Mouse (Mus musculus): ENCODE measurements around the gene Ptprt.
A peak's percentile ranks its signal among the peaks of the same experiment; 100 is the strongest.

The Ptprt gene

DNA sequence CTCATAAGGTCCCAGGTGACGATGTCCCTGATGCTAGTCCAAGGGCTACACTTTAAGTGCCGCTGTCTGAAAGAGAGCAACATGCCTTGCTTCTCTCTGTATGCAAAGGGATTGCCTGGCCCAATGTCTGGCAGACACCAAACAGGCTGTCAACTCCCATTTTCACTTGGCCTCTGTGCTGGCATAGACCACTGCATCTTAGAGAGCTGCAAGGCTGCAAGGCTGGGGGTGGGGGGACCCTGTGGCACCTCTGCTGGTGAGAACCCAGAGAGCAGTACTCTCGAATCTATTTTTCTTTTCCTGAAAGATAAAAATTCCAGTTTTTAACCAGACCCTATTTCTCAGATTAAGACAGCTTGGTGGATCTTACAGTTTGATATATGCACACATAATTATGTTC, 69.6 kb downstream of the Ptprt start:
- DNase-seq (ENCODE audit: low spot score in 2 of 2) = no peak

DNA sequence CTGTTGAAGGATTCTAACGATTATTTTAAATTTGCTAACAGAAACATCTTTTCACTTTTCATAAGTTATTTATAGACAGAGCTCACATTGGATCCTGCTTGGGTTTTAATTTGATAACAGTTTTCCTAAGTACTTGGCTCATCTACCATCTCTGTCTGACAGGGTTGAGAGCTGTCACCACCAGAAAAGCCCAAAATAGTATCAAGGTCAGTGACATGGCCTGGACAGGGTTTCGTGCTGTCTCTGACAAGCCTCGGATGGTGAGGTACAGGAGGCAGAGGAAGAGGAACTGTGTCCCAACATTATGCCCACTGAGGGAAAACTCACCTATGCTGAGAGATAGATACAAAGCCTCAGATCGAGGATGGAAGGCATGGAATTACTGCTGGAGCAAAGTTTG, 79.3 kb downstream of the Ptprt start:
- no peak for DNase-seq (ENCODE audit: low spot score in 2 of 2)

DNA sequence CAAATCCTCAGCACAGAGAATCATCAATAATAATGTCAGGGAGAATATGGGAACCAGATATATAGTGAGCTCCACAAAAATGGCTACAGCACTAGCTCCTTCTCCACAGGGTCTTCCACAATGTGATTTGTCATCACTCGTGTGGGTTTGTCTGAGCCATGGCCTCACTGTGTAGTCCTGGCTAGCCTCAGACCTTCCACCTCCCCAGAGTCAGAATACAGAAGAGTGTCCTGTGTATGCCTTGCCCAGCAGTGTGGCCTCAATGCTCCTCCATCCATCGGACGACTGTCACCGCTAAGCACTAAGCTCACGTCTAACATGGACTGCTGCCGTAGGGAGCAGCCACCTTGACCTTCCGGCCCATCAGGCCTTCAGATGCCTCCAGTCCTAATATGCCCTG, 83.1 kb downstream of the Ptprt start:
- no peak for DNase-seq (ENCODE audit: low spot score in 2 of 2)

DNA sequence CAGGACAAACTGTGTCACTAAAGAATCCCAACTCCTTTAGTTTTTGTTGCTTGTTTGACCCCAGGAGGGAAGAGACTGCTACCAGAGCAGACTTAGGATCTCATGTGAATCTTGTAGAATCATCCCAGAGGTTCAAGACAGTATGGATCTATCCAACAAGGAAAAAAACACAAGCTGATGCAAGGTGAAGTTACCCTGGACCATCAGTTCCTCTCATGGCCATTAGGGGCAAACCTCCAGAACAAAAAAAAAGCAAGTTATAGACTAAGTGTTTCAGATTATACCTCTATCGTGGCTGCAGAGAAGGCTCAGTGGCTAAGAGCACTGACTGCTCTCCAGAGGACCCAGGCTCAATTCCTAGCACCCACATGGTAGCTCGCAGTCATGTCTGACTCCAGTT, 88.1 kb downstream of the Ptprt start:
- no peak for DNase-seq (ENCODE audit: low spot score in 2 of 2)

DNA sequence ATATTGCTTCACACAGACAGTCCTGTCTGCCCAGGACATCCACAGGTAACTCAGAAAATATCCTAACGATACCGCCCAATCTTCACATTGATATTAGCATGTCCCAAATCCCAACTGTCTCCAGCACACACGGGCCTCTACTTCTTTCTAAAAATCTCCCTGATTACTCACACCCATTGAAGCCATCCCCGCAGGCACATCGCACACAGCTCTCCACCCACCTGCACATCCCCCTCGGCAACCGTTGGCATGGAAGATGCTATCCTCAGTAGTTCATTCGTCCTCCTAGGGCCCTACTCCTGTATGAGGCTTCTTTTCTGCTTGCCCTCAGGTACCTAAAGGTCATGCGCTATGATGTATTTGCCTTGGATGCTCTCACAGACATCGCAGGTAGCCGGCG, 89.9 kb downstream of the Ptprt start:
- no peak for DNase-seq (ENCODE audit: low spot score in 2 of 2)

DNA sequence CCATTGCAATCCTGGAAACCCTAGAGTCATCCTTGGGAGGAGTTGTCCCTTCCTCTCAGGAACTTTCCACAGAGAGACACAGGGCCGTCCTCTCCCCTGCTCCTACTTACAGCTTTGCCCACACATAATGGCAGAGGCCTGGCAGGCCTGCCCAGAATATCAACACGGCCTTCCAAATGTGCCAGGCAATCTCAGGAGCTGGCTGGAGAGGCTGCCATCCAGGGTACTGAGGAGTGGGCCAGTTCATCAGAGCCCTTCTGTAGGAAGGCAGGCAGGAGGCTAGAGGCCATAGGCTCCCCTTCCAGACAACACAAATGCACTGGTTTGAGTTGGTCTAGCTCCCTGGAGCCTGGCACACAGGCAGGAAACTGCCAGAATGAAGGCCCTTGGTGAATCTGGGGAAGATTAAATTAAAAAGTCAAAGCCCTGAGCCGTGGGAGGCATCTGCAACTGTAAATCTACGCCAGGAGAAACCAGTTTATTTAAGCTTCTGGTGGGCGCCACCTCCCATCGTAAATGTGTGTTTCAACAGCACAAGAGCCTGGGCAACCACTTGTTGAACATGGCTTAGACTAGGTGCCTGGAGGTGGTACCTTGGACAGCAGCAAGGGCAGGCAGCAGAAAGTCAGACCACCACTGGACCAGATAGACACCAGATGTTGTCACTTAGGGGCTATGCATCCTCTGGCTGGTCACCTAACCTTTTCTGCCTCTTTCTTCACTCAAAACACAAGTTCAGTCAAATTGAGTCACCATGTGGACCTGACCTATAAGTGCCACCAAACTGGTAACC, 92.4 kb downstream of the Ptprt start:
- peak in 1 of 2 experiments; percentile 50 for DNase-seq (ENCODE audit: low spot score in 2 of 2)

DNA sequence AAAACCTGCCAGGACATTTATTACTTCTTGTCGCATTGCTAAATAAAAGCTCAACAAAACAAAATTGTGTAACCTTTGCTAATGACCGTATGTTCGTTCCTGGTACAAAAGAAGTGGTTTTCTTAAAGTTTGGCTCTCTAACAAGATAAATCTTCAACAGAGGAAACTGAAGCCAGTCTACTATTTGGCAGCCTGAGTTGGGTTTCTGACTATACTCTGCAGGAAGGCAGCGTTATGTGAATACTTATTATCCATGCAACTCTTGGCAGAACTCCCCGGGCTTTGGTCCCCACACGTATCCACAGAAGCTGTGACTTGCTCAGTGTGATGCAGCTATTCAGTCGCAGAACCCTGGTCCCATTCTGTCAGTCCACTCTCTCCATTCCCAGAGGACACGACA, 112.6 kb downstream of the Ptprt start:
- peak in 1 of 2 experiments; percentile 20 for DNase-seq (ENCODE audit: low spot score in 2 of 2)

DNA sequence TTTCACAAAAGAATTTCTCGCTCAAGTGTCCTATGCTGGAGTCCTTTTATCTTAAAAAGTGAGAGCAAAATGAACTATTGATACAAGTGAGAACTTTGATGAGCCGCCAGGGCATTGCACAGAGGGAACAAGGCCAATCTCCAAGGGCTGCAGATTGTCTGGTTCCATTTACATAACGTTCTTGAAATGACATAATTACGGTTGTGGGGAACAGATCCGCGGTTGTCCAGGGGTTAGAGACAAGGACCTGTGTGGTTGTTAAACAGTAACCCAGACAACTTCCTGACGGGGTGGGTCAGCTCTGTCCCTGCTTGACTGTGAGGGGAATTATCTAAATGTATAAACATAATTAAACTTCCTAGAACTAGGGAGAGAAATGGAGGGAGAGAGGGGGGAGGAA, 129.3 kb downstream of the Ptprt start:
- no peak for DNase-seq (ENCODE audit: low spot score in 2 of 2)

DNA sequence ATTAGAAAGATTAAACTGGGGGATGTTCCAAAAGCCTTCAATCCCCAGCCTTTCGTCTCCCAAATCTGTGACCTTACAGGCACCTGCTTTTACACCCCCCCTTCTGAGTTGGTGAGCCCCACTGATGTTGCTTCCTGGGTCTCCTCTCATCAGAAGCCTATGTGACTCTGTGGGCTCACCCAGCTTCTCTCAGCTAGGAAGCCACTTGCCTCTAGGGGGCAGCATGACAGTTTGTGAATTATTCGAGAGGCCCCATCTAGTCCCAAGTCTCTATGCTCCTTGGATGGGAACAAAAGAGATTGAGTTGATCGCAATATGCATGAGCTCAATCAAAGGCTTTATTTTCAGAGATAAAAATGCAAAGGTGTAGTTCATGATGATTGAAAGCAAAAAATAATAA, 132.0 kb downstream of the Ptprt start:
- DNase-seq (ENCODE audit: low spot score in 2 of 2) = no peak

DNA sequence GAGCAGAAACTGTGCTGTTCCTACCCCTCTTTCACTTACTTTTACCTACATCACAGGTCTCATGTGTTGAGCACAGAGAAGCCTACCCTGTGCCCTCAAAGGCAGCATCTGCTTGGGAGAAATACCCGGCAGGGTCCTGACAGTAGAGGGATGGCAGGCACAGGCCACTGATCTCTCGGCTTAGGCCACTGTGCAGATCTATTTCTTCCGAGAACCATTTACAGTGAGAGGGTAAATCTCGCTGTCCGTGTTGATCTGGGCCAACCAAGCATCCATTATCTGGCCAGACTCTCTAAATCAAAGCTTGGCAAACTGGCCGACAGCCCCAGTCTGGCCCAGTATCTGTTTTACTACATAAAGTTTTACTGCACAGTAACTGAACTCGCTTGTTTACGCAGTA, 145.0 kb downstream of the Ptprt start:
- DNase-seq (ENCODE audit: low spot score in 2 of 2) = no peak

DNA sequence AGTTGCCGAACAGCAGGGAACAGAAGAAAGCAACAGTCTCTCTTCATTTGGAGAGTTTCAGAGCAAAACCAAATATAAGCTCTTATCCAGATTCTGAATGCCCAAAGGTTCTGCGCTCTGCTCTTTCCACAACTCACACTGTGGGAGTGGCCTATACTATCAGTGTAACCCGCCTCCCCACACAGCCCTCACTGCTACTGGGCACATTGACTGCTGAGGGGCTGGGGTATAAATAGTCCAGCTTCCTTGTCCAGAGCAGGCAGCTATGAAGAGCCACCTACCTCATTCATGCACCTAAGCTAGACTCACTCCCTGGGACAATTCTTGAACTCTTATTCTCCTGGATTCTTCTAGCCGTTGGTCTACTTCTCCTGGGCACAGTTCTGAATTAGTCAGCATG, 147.9 kb downstream of the Ptprt start:
- no peak for DNase-seq (ENCODE audit: low spot score in 2 of 2)

DNA sequence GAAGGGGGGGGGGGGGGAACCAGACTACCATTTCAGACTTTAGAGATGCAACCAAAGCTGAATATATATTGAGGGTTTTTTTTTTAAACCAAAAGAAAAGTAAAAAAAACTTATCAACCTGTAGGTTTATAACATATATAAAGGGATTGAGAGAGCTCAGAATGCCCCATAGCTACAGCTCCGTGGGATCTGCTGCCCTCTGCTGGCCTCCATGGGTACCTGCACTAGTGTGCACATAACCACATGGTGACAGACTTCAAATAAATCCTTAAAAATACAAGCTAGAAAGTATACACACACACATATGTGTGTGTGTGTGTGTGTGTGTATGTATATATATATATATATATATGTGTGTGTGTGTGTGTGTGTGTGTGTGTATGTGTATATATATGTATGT, 148.9 kb downstream of the Ptprt start:
- DNase-seq (ENCODE audit: low spot score in 2 of 2) = no peak

DNA sequence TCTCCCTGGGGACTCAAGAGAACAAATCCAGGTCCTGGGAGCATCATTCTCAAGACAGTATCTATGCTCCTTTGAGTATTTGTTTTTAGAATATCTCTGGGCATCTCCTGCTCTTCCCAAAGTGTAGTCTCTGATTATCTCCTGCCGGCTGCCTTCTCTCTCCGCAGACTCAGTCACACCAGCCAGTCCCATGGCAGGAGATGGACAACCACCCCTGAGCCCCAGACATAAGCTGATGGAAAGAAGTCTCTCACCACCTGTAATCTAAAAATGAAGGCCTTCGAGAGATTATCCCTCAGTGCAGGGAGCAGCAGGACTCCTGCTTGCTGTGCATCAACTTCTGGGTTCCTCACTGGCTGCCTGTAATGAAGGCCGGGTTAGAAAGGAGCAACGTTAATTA, 151.9 kb downstream of the Ptprt start:
- no peak for DNase-seq (ENCODE audit: low spot score in 2 of 2)

DNA sequence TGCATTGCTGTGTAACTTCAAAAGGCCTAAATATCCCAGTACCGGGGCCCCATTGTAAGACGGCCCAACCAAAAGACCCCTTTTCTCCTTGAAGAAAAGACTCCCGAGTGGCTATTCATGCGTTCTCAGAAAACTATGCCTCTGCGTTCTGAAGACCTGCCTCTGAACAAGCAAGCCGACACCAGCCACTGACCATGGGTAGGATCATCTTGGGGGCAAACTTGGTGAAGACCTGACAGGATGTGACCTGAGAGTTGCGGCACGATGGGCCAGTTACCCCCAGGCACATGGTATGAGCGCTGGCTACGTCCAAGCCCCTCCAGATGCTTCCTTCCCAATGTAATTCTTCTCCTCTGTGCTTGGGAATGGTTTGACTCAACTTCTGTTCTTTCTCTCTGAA, 153.3 kb downstream of the Ptprt start:
- no peak for DNase-seq (ENCODE audit: low spot score in 2 of 2)

DNA sequence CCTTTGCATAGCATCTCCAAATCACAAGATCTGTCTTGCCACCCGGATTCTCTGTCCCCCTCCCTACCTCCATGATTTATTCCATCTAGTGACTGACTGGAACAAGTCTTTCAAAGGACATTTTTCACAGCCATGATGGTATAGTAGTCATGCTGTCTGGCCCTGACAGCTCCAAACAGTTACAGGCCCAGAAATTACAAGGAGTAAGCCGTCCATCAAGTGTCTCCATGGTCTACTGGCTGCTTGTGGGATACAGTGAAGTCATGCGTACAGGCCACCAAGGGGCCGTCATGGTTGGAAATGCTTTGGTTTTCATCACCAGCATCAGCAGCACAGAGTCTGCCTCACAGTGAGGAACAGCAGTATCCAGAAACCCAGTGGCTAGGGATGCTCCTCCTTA, 156.1 kb downstream of the Ptprt start:
- no peak for DNase-seq (ENCODE audit: low spot score in 2 of 2)

DNA sequence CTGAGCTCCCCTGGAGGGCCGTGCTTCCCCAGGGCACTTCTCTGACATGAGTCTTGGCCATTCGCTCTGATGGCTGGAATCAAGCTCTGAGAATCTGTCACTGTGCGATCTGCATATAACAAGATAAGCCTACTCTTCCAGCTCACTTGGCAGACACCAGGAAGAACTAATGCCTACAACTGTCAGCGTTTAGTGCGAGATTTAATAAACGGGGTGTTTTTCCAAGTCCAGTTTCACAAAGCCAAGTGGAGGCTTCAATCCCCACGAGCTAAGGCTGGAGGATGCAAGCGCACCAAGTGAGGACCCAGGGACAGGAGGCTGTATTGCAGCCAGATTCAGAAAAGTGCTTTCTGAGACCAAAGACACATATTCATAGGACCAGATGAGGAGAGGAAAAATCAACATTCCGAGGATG, 161.4 kb downstream of the Ptprt start:
- DNase-seq (ENCODE audit: low spot score in 2 of 2) = no peak

DNA sequence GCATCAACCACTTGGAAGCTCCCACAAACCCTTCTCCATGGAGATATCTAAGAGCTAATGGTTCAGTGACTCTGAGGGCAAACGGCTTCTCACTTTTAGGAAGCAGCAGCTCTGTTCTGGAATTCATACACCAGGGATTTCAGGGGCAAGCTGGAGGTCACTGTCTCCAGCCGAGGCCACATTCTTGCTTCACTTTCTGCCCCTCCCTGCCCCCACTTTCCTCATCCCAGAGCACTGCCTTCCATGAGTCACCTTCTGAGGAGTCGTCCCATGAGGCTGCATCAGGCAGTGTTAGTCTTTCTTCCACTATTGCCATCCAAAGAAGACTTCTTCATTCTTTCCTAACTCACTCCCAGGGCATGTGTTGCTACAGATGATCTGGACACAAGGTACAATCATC, 162.8 kb downstream of the Ptprt start:
- no peak for DNase-seq (ENCODE audit: low spot score in 2 of 2)

DNA sequence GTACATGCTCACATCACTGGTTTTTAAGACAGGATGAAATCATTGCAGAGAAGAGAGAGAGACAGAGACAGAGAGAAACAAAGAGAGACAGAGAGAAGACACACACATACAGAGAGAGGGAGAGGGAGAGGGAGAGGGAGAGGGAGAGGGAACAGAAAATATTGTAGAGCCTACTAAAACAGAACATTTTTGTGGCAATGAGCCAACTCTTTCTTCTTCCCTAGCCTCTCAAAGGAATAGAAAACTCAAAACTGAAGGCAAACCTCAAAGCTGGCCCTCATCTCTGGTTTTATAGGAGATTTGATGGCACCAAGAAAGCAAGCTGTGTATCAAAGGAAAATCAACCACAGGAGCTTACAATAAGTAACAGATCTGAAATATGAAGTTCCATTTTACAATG, 176.9 kb downstream of the Ptprt start:
- DNase-seq (ENCODE audit: low spot score in 2 of 2) = no peak

DNA sequence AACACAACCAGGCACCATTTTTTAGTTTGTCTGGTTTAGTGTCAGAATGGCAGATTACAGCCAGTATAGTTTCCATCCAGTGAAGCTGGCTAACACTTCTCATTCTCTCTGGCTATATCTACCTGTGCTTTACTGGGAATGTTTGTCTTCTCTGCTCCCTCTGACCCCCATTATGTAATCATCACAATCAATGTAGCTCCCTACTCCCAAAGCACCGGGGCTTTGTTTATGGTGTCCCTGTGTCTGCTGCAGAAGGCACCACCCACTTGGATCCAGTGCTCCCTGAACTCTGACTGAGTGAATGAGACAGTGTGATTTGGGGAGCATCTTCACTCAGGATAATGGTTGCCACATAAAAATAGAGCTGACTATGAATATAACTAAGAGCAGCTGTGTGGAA, 217.8 kb downstream of the Ptprt start:
- no peak for DNase-seq (ENCODE audit: low spot score in 2 of 2)

DNA sequence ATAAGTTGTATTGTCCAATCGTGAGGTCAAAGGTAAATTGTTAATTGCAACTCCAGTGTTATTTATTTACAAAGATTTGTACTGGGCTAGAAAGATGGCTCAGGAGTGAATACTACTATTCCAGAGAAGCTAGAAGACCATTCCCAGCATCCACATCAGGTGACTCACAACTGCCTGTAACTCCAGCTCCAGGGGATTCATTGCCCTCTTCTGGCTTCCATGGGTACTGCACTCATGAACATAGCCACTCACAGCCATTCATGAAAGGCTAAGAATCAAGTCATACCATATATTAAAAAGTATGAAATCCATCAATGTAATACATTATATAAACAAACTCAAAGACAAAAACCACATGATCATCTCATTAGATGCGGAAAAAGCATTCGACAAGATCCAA, 224.3 kb downstream of the Ptprt start:
- DNase-seq (ENCODE audit: low spot score in 2 of 2) = no peak

DNA sequence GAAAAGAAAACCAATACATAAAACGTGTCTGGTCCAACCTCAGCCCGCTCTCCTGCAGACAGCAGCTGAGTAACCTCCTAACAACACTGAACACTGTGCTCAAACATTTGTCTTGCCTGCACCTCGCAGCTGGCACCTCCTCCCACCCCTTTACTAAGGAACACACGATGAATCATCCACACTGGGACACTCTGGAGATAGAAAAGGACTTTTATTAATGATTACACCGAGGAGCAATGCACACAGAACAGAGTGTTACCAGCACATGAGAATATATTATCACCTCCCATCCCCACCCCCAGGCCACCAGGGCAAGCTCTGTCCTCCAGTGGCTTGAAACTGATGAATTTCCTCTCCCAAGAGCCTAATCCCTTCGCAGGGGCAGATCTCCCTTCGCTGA, 230.8 kb downstream of the Ptprt start:
- DNase-seq (ENCODE audit: low spot score in 2 of 2) = peak; percentile 65 to 69

DNA sequence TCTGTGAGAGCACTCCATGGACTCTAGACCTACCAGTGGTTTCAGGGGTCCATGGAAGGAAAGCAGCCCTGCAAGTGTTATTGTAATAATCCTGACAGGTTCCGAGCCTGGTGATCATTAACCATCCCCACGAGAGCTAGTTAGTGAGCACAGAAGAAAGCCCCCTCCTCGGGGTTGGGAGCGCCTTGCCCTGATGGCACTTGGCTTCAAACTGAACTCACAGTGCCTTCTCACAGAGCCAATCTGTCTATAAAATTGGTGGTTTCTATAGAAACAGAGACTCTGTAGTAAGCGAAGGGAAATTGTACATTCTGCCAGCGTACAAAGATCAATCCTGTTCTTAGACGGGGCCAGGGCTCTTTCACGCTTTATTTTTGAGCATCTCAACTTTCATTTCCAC, 234.8 kb downstream of the Ptprt start:
- DNase-seq (ENCODE audit: low spot score in 2 of 2) = no peak

DNA sequence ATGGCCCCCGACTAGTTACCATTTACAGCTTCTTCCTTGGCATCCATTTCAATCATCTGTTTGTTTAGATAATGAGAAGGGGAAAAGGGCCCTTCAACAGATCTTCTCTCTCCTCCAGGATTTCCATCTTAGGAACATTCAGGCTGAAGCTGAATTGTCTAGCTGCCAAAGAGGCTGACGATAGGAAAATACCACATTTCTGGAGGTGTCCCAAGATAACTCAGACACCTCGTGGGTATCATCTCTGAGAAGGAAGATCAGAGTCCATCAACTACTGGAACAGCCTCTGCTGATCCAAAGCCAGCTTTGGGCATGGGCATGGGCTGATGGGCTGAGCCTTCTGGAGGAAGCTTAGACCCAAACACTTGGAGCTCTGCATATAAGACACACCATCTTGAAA, 242.8 kb downstream of the Ptprt start:
- DNase-seq (ENCODE audit: low spot score in 2 of 2) = peak in 1 of 2 experiments; percentile 19

Measured in left cerebral cortex, adult 9 months (tissue).